Mouse (Mus musculus) thymus, postnatal 14 days (tissue): Measurements from ENCODE around the gene Mplkip.

Experiments used
- DNase-seq: peaks from one replicate; pipeline ENCODE4 v3.0.0; 2021

Mplkip gene

DNA sequence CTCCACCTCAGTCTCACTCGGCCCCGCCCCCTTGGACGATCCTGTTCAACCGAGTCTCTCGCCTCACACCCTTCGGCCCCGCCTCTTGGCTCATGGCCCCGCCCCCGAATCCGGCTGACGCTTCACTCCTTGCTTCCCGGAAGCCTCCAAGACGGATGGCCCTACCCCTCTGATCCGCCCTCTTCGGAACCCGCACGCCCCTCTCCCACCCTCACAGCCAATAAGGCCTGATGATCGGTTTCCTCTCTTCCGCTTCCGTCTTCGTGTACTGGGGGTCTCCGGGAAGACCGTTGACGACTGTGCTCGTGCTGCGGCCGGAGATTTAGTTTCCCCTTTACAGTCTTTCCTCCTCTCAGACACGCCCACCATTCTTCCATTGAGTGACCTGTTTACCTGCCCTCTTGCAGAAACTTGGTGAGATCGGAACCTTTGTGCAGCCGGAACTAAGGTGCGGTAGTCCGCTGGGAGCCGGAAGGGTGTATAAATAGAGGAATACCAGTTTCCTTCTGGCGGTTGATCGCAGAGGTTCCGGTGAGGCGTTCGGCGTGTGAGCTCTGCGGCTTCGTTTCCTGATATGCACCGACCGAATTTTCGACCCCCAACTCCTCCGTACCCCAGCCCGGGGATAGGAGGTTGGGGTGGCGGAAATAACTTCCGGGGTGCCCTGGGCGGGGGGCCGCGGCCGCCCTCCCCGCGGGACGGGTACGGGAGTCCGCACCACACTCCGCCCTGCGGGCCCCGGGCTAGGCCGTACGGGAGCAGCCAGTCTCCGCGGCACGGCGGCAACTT lies at the start of gene Mplkip, which contains the start of gene Sugct:
TSS of gene Mplkip (plus strand) at position 282 of the 789 bp plus-strand sequence.
TSS of gene Sugct (minus strand) at position 643 of the 789 bp plus-strand sequence.
- peak; percentile 100 for DNase-seq

DNA sequence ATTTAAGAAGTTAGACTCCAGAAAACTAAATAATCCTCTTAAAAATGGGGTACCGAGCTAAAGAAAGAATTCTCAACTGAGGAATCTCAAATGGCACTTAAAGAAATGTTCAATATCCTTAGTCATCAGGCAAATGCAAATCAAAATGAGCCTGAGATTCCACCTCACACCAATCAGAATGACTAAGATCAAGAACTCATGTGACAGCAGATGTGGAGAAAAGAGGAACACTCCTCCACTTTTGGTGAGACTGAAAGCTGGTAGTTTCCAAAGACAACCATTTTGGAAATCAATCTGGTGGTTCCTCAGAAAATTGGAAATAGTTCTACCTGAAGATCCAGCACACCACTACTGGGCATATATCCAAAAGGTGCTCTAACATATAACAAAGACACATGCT lies 27.6 kb upstream of the Mplkip start:
- DNase-seq: no peak

DNA sequence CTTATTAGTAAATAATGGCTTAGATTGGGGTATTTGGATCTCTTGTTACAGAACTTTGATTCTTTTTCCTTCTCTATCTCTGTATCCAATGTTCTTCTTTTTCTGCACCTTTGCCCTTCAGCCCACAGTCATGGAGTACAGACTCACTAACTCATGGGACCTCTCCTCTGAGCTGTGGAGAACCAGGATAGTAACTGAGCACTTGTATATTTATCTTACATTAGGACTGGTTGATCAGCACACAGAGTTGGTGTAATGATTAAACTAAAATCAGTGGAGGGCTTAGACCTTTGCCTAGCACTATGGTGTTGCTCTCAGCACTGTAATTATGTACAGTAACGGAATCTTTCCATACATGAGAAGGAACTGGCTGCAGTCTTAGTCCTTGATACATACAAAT lies 23.9 kb upstream of the Mplkip start:
- no peak for DNase-seq

DNA sequence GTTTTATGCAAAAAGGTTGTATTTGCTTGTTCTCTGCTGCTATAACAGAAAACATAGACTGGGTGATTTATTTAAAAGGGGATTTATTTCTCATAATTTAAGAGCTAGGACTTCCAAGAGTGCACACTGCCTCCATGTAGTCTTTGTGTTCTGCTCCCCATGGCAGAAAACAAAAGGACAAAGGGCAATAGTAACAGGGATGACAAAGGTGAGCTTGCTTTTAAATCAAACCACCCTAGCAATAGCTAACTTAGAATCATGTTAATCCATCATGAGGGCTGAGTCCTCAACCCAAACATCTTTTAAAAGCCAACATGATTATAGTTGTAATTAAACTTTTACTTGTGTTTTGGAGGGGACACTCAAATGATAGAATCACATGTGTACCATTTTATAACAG lies 5.5 kb upstream of the Mplkip start:
- no peak for DNase-seq

DNA sequence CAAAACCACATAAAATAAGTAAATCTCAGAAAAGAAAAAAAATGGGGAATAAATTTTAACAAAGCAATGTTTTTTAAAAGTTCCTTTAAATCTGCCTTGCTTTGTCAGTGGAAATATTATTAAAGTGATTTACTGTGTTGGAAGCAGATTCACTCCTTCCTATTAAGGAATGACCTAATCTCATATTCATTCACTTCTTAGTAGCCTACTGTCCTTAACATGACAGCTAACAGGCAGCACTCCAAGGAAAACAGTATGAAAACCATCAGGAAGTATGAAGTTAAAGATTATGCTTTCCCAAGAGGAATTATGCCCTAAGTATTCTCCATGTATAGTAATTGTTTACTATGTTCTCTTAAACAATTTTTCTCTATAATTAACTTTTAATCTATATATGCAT lies 4.3 kb upstream of the Mplkip start:
- DNase-seq: no peak

DNA sequence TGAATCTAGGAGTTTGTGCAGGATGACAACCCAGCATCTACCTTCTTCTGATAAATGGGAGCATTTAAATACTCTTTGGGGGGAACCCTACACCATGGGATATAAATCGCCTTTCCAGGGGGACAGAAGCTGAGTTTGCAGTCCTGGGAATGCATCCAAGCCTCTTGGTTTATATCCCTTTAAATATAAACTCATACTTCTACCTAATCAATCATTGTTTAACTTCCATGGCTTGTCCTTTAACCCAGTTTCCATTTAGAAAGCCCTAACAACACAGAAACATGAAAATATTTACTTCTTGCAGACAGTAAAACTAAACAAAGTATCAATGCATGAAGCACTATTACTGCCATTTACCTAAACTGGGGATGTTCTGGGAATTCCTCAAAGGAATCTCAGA lies 3.6 kb upstream of the Mplkip start:
- no peak for DNase-seq

DNA sequence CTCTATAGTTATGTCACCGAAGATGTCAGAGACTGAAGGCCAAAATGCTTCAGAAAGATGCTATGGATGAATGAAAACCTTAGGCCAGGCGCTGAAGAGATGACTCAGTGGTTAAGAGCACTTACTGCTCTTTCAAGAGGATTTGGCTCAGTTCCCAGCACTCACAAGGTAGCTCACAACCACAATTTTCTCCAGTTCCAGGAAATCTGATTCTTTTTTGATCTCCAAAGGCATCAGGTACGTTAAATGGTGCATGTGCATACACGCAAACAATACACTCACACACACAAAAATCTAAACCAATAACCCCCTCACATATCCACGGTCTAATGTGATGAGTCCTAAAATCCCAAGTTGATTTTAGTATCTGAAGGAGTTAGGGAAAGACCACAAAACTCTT lies 1.2 kb upstream of the Mplkip start:
- no peak for DNase-seq

DNA sequence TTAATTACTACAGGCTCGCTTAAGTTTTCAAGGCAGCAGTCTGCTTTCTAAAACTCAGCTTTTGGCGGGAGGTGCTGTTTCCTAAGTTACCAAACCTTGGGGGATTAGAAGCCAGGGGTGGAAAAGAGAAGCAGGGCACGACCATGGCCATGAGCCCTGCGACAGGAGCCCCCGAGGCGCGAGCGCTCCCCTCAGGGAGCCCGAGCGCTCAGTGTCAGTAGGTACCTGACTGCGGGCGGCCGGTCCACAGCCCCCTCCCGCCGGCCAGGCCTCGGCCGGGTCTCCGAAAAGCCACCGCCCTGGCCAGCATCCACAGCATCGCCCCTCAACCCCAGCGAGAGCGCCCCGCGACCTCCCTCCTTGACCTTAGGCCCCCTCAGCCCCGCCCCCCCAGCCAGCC lies 578 bp upstream of the Mplkip start:
- DNase-seq: no peak

DNA sequence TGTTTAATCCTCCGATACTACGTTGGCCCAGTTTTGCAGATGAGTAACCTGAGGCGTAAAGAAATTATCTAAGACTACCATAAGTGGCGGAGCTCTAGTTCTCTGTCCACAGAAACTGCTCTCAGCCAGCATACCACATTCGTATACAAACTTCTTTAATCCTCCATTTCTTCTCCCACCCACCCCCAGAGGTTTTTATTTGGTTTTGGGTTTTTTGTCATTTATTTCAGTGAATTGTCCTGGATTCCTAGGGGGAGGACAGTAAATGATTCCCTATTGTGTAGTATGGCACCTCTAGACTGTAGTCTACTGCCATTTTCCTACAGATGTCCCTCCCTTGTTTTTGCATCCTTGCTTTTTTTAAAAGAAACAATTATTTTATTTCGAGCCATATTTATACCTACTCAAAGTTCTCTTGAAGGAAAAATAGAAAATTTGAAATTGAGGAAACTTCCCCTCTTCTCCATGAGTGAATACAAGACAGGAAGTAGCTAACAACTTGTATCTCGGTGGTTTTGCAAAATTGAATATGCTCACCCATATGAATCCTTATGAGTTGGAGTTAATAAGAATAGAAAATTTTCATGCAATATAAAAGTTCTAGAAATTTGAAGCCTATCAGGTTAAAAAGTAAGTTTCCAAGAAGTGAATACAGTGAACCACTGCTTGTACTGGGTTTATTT lies 1.0 kb downstream of the Mplkip start:
- no peak for DNase-seq

DNA sequence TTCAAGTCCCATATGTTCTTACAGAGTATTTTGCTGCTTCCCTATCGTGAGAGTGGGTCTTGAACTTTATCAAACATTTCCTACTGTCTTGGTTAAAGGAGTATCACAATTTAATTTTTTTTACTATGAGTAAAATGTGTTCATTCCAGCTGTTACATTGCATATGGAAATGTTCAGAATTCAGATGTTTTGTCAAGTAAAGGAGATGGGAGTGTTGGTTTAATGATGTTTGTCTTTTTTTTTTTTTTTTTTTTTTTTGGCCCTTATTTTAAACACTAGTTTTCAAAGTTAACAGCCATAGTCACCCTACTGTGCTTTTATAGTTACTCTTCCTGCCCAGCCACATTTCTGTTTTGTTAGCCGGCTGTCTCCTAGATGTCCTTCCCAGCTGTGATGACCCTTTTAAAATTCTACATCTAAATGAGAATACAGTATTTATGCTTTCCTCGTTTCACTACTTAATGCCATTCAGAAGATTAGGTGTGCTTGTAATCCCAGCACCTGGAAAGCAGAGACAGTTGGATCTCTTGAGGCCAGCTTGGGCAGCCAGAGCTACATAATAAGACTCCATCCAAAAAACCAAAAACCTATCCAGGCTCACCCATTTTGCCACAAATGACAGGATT lies 5.2 kb downstream of the Mplkip start:
- no peak for DNase-seq

DNA sequence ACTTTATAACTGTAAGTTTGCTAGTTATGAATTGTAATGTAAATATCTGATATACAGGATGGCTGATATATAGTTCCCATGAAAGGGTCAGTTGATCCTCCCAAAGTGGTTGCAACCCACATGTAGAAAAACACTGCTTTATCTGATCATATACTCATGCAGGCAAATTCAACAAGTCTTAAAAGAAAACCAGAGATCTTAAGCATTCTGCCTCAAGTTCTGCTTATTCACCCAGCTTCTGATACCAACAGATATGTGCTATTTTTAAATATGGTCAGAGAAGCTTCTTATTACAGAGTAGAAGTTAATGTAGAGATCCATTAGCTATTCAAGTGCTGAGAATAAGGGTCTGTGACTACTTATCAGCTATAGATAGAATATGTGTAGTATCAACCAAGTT lies 6.3 kb downstream of the Mplkip start:
- no peak for DNase-seq

DNA sequence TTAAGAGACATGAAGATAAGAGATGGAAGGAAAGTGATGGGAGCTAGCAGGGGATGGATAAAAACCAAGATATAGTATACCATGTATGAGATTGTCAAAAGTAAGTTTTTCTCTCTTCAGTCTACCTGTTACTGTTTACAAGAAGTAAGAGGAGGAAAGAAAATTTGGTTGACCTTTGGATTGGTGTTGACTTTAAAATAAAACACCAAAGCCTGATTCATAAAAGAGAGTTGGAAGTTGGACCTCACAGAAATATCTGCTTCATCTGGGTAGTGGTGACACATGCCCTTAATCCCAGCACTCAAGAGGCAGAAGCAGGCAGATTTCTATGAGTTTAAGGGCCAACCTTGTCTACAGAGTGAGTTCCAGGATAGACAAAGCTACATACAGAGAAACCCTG lies 7.3 kb downstream of the Mplkip start:
- DNase-seq: no peak

DNA sequence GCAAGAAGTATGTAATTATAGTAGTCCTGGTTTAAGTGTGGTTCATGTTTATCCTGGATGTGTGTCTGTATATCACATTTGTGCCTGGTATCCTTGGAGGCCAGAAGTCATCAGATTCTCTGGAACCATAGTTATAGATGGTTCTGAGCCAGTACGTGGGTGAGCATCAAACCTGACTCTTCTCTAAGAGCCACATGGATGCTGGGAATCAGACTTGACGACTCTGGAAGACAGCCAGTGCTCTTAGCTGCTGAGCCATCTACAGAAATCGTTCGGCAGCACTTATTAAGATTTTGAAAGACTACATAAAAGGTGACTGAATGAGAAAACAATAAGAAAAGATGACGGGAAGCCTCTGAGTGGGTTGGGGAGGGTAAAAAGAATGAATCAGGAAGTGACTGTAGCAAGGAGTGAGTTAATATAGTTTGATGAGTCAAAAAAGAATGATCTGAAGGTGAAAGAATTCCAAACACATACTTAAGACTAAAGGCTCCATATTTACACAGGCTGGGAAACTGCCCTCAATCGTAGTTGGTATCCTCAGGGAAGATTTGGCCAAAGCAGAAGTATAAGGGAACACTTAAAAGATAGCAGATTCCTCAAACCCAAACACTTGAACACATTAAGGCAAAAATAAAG lies 10.3 kb downstream of the Mplkip start:
- no peak for DNase-seq

DNA sequence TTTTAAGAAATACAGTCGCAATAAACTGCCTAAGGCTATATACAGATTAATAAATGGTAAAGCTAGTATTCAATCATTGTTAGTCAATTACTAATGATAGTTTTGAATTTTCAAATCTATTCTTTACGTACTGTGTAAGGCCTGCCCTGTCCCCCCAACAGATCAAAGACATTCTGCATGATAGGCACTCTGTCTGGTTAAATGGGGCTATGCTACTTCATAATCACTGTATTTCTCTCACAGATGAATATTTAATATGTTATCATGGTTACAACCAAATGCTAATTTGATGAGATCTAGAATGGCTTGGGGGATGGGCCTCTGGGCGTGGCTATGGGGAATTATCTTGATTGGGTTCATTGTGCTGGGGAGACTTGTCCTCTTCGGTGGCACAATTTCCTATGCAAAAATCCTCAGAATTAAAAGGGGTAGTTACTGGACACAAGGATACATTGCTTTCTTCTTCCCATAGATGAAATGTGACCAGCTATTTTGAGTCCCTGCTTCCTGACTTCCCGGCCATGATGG lies 13.9 kb downstream of the Mplkip start:
- no peak for DNase-seq

DNA sequence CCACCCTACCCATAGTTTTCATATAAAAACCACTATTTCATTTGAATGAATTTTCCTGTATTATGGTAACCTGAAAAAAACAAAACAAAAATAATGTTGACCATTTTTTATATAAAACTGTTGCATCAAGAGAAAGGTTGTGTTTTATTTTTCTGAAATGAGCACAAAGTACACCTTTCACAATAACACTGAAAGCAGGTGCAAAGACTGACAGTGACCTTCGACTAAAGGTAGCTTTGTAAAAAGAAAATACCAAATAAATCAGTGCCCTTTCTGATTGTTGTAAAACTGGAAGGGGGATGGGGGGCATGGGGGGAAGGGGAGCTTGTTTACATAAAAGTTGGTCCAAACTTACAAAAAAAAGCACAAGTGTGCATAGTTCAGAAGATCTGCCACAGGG lies 22.4 kb downstream of the Mplkip start:
- no peak for DNase-seq

DNA sequence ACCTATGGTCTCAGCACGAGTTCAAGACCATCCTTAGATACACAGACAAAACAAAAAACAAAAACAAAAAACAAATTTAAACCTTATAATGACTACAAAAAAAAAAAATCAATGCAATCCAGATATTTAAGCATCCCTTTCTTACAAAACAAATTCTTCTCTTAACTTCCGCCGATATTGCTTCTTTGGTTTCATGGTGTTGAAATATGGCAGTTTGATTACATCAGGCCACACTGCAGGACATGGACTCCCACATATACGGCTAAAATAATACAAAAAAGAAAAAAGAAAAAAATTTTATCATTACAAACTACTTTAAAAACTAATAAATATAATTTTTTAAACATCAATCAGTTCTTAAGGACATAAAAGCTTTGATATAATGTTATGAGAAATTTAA lies 32.9 kb downstream of the Mplkip start:
- no peak for DNase-seq

DNA sequence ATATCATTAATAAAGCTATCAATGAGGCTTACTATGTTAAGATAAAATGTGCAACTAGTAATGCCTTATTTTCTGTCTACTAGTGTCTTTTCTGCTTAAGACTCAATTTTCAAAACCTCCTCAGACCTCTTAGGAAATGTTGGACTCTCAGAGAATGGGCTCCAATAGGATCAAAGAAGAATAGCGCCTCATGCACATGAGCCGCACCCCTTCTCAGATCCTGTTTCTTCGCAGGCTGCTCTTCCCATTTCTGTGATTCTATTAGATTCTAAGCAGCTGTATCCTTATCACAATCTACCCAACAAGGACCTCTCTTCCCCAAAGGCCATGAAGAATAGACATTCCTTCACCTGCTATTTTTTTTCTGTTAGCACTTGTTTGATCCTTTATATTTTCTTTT lies 33.8 kb downstream of the Mplkip start:
- no peak for DNase-seq
